Mouse (Mus musculus): ENCODE measurements around the gene Ide. TPM values are rescaled to one million over a fixed set of nuclear protein-coding genes. Genes with fewer than 3 reads are reported as not detected.

Ide gene
- 53.4 TPM for polyA plus RNA-seq (2014; fragmentation: Illumina TruSeq; extraction: RNeasy Lipid Tissue Mini Kit (QIAGEN cat#74804); ENCODE audit: low read depth, low replicate concordance)

GRCm38 (mm10) chr19:37337752-37338151 lies at the start of gene Ide:
TSS of gene Ide (minus strand) at chr19:37337852.

GRCm38 (mm10) chr19:37375755-37376615 lies 38.3 kb upstream of the Ide start, which contains the start of gene Kif11:
TSS of gene Kif11 (plus strand) at chr19:37376403.

Other genes starting within 250 kb of the Ide start
- 171 TPM for gene March5, start 130.3 kb downstream of the Ide start, polyA plus RNA-seq (2014; fragmentation: Illumina TruSeq; extraction: RNeasy Lipid Tissue Mini Kit (QIAGEN cat#74804); ENCODE audit: low read depth, low replicate concordance)
- 7.5 TPM for gene Cpeb3, start 129.3 kb downstream of the Ide start, polyA plus RNA-seq (2014; fragmentation: Illumina TruSeq; extraction: RNeasy Lipid Tissue Mini Kit (QIAGEN cat#74804); ENCODE audit: low read depth, low replicate concordance)
- gene Kif11, start 38.6 kb upstream of the Ide start, polyA plus RNA-seq (2014; fragmentation: Illumina TruSeq; extraction: RNeasy Lipid Tissue Mini Kit (QIAGEN cat#74804); ENCODE audit: low read depth, low replicate concordance), result 0.72 TPM
- gene Hhex, start 97.0 kb upstream of the Ide start, polyA plus RNA-seq (2014; fragmentation: Illumina TruSeq; extraction: RNeasy Lipid Tissue Mini Kit (QIAGEN cat#74804); ENCODE audit: low read depth, low replicate concordance), result 162 TPM
- 27.9 TPM for gene Exoc6, start 212.6 kb upstream of the Ide start, polyA plus RNA-seq (2014; fragmentation: Illumina TruSeq; extraction: RNeasy Lipid Tissue Mini Kit (QIAGEN cat#74804); ENCODE audit: low read depth, low replicate concordance)

Measured in liver, adult 10 weeks (tissue).